Mouse (Mus musculus) lung, embryonic 14.5 days (tissue): ENCODE results near the gene Ikzf3. TPM values are rescaled to one million over a fixed set of nuclear protein-coding genes. Genes with fewer than 3 reads are reported as not detected.
A peak's percentile ranks its signal among the peaks of the same experiment; 100 is the strongest.

Experiments used
- ATAC-seq: fragments of 200-750 bp; cut with Nextera tagmentation; 2 replicates; pipeline ENCODE4 v1.8.0; 2017; ENCODE audit warnings: mild to moderate bottlenecking, moderate TSS enrichment, moderate library complexity; ENCODE audit not compliant: insufficient read depth
- DNase-seq: peaks from one replicate; pipeline ENCODE4 v3.0.0-alpha.2; 2015
- H3K27ac ChIP-seq: fragments of 300-500 bp; sonication (generic); 2 replicates; pipeline ENCODE4 v1.5.1; 2014; ENCODE audit warnings: low read depth, mild to moderate bottlenecking, moderate library complexity
- H3K27me3 ChIP-seq: fragments of 300-500 bp; sonication (generic); 2 replicates; pipeline ENCODE4 v1.6.1; 2014; ENCODE audit warnings: low read length, control low read depth; ENCODE audit not compliant: insufficient read depth
- H3K36me3 ChIP-seq: fragments of 300-500 bp; sonication (generic); 2 replicates; pipeline ENCODE4 v1.6.1; 2014; ENCODE audit warnings: control low read depth; ENCODE audit not compliant: insufficient read depth
- H3K4me1 ChIP-seq: fragments of 300-500 bp; sonication (generic); 2 replicates; pipeline ENCODE4 v1.6.1; 2014; ENCODE audit warnings: antibody characterized with exemption, control low read depth; ENCODE audit not compliant: insufficient read depth
- H3K4me2 ChIP-seq: fragments of 300-500 bp; sonication (generic); 2 replicates; pipeline ENCODE4 v1.6.1; 2014; ENCODE audit warnings: mild to moderate bottlenecking
- H3K4me3 ChIP-seq: fragments of 300-500 bp; sonication (generic); 2 replicates; pipeline ENCODE4 v1.5.1; 2014; ENCODE audit warnings: low read depth, low read length
- H3K9ac ChIP-seq: fragments of 300-500 bp; sonication (generic); 2 replicates; pipeline ENCODE4 v1.6.1; 2014
- H3K9me3 ChIP-seq: fragments of 300-500 bp; sonication (generic); 2 replicates; pipeline ENCODE4 v1.6.1; 2016; ENCODE audit warnings: low read depth, low read length, control low read depth
- CTCF ChIP-seq: IDR thresholded peaks from 2 replicates; pipeline ENCODE4 v1.5.1; 2016; ENCODE audit warnings: antibody characterized with exemption, low read depth
- WGBS: fragments of 180-500 bp; shearing (Covaris S2); extraction: QIAGEN DNeasy Blood & Tissue Kit; methylation state at CpG from one replicate; pipeline ENCODE4 v1.1.7; 2014; 5-methylcytosine and 5-hydroxymethylcytosine counted together
- polyA plus RNA-seq: library from polyadenylated mRNA; unstranded; fragments of >200 nt; fragmentation: Nextera tagmentation; extraction: Ambion mirVana; gene quantifications from 2 replicates; pipeline ENCODE4 v1.2.1, GENCODE M21; 2014

The Ikzf3 gene
- polyA plus RNA-seq: 0.14 and 0.32 TPM in 2 replicates

- Histone ChIP-seq H3K27me3 (peaks cover 70% of the 10 kb centered on the region), H3K4me3 (peak within 1 kb of the TSS; percentile 45), H3K4me1 (no peaks in the 10 kb centered on the region), H3K9ac (peak within 1 kb of the TSS; percentile 43), H3K4me2 (peak within 1 kb of the TSS; percentile 80), H3K27ac (no peak within 1 kb of the TSS), H3K36me3 (no peaks in the 10 kb centered on the region), H3K9me3 (no peaks in the 10 kb centered on the region)
- 1% methylated on average over 58 of the region's 58 CpGs for WGBS
- ATAC-seq (no peak), DNase-seq (peak; percentile 50)
- no peak for TF ChIP-seq CTCF
Measured at GRCm38 (mm10) chr11:98545711-98546231, at the start of gene Ikzf3. Gene Ikzf3 (minus strand): TSS chr11:98546031.

- TF ChIP-seq CTCF: no peak
- WGBS: 61% methylated on average over 10 of the region's 10 CpGs
- Histone ChIP-seq H3K4me3 (no peak overlapping the region), H3K4me2 (no peak overlapping the region), H3K9me3 (no peaks in the 10 kb centered on the region), H3K9ac (no peak overlapping the region), H3K27ac (no peak overlapping the region), H3K27me3 (peaks cover 15% of the 10 kb centered on the region), H3K36me3 (no peaks in the 10 kb centered on the region), H3K4me1 (peaks cover 3% of the 10 kb centered on the region; the same call in 1 of the 2 replicates)
- DNase-seq (no peak), ATAC-seq (no peak)
Measured at GRCm38 (mm10) chr11:98595473-98595872, 49.6 kb upstream of the Ikzf3 start.

GRCm38 (mm10) chr11:98595021-98595420 is 49.2 kb upstream of the Ikzf3 start:
- ATAC-seq (no peak), DNase-seq (no peak)
- Histone ChIP-seq H3K9me3 (no peaks in the 10 kb centered on the region), H3K27me3 (peaks cover 15% of the 10 kb centered on the region), H3K4me1 (peaks cover 3% of the 10 kb centered on the region; the same call in 1 of the 2 replicates), H3K9ac (no peak overlapping the region), H3K36me3 (no peaks in the 10 kb centered on the region), H3K4me3 (no peak overlapping the region), H3K4me2 (no peak overlapping the region), H3K27ac (no peak overlapping the region)
- WGBS: 74% methylated on average over 6 of the region's 6 CpGs
- TF ChIP-seq CTCF: no peak

- Histone ChIP-seq H3K4me2 (no peak overlapping the region), H3K4me1 (peaks cover 7% of the 10 kb centered on the region), H3K27ac (no peak overlapping the region), H3K4me3 (no peak overlapping the region), H3K9ac (no peak overlapping the region), H3K9me3 (no peaks in the 10 kb centered on the region), H3K27me3 (peaks cover 6% of the 10 kb centered on the region), H3K36me3 (no peaks in the 10 kb centered on the region)
- DNase-seq: no peak
- WGBS: 61% methylated on average over 19 of the region's 19 CpGs
- no peak for TF ChIP-seq CTCF
- no peak for ATAC-seq
Measured at GRCm38 (mm10) chr11:98590548-98591445, 45.0 kb upstream of the Ikzf3 start.

- Histone ChIP-seq H3K4me3 (no peak overlapping the region), H3K4me2 (0 out of 2 replicates have a peak overlapping the region, but pooled peaks have one; percentile 86), H3K27me3 (peaks cover 6% of the 10 kb centered on the region), H3K4me1 (peaks cover 9% of the 10 kb centered on the region), H3K36me3 (no peaks in the 10 kb centered on the region), H3K9me3 (no peaks in the 10 kb centered on the region), H3K9ac (no peak overlapping the region), H3K27ac (peak overlapping the region; percentile 89; the same call in 1 of the 2 replicates)
- ATAC-seq (no peak), DNase-seq (no peak)
- TF ChIP-seq CTCF: no peak
- WGBS: 69% methylated on average over 8 of the region's 8 CpGs
Measured at GRCm38 (mm10) chr11:98589306-98589705, 43.5 kb upstream of the Ikzf3 start.

- no peak overlapping the region for H3K4me3 ChIP-seq
Measured at GRCm38 (mm10) chr11:98588833-98589281, 43.0 kb upstream of the Ikzf3 start.

More at GRCm38 (mm10) chr11:98588833-98589281, 43.0 kb upstream of the Ikzf3 start:
- no peak for TF ChIP-seq CTCF
- DNase-seq: peak; percentile 68
- H3K9ac ChIP-seq: no peak overlapping the region
- H3K27ac ChIP-seq: peak overlapping the region; percentile 89
- no peak for ATAC-seq
- H3K36me3 ChIP-seq: 0 out of 2 replicates have a peak, but pooled peaks cover 2% of the 10 kb centered on the region
- peaks cover 6% of the 10 kb centered on the region for H3K27me3 ChIP-seq
- WGBS: 53% methylated on average over 6 of the region's 6 CpGs
- H3K4me2 ChIP-seq: peak overlapping the region; percentile 86
- H3K9me3 ChIP-seq: no peaks in the 10 kb centered on the region
- peaks cover 9% of the 10 kb centered on the region for H3K4me1 ChIP-seq
